Mouse (Mus musculus): ENCODE measurements at regions not wholly inside any gene's neighbourhood (a gene's known extent, or its start where the extent isn't known, plus 50 kb on each side); places are given as distances from the start of the nearest gene placed in this dataset.

DNA sequence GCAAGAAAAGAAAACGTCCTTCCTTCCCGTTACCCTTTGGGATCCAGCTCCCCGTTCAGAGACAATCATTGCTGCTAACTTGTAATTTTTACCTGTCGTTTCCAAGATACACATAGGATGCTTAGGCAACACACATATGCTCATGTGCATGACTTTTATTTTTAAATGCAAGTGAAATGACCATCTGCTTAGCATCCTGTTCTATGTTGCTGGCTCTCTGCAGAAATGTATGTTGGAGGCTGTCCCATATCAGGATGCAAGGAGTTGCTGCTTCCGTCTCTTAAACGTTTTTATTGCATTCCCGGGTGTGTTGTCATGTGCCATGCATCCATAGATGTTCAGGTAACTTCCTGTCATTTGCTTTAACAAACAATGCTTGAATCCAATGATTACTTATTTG, 304.9 kb upstream of the Fam92a start:
- no peak for TF ChIP-seq TAL1 (conservative IDR thresholded peaks at IDR 0.05; ENCODE audit: low read depth, low read length)
- ATAC-seq (ENCODE audit: extremely low read depth, insufficient number of reproducible peaks, low FRiP score, poor library complexity, severe bottlenecking): no peak

DNA sequence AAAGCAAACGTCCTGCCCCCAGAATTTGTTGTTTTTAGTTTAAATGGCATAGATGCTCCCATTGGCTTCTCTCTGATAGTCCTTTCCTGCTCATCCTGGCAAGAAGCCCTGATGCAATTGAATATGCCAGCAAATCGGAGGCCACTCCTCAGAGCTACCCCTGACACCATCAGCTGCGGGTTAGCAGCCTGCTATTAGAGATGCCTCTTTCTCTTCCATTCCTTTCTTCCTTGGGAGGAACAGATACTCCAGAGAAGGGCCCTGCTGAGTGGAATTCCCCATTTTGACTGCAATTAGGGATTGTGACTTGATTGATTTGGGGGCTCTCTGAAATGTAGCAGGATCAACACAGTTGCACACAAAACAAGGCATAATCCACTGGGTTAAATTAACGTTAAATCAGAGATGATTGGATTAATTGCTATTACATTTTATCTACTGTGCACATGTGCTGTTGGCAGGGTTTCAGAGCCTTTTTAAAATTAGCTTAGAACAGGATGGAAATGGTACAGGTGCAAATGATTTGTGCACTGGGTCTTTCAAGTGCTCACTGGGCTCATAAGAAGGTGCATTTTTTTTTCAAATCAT, 303.3 kb upstream of the Fam92a start:
- ATAC-seq (ENCODE audit: extremely low read depth, insufficient number of reproducible peaks, low FRiP score, poor library complexity, severe bottlenecking) (no peak), DNase-seq (ENCODE audit: low spot score) (no peak)
- no peaks in the 10 kb centered on the region for H3K27me3 ChIP-seq (ENCODE audit: insufficient read depth, low read length)
- no peaks in the 10 kb centered on the region for H3K4me1 ChIP-seq (ENCODE audit: insufficient read depth, low read depth, low read length)
- no peak for TF ChIP-seq POLR2AphosphoS5 (IDR thresholded peaks at IDR 0.05; ENCODE audit: insufficient replicate concordance, low read depth, low read length)
- TF ChIP-seq TAL1 (conservative IDR thresholded peaks at IDR 0.05; ENCODE audit: low read depth, low read length): no peak
- TF ChIP-seq CTCF (IDR thresholded peaks at IDR 0.05; ENCODE audit: low read depth, low read length): no peak
- no peak for TF ChIP-seq GATA1 (IDR thresholded peaks at IDR 0.05; ENCODE audit: borderline replicate concordance, low read length)
- no peak for TF ChIP-seq GATA2 (IDR thresholded peaks at IDR 0.05; ENCODE audit: borderline replicate concordance, low read depth, low read length)
- no peaks in the 10 kb centered on the region for H3K36me3 ChIP-seq (replicated peaks)
- no peaks in the 10 kb centered on the region for H3K9me3 ChIP-seq (replicated peaks)
- no peak overlapping the region for H3K4me3 ChIP-seq (ENCODE audit: low read depth, low read length)

More for the DNA sequence above, 304.9 kb upstream of the Fam92a start:
- no peak for DNase-seq (ENCODE audit: low spot score)
- no peaks in the 10 kb centered on the region for H3K4me1 ChIP-seq (ENCODE audit: insufficient read depth, low read depth, low read length)
- no peaks in the 10 kb centered on the region for H3K9me3 ChIP-seq (replicated peaks)
- no peaks in the 10 kb centered on the region for H3K36me3 ChIP-seq (replicated peaks)
- H3K4me3 ChIP-seq (ENCODE audit: low read depth, low read length): no peak overlapping the region
- no peaks in the 10 kb centered on the region for H3K27me3 ChIP-seq (ENCODE audit: insufficient read depth, low read length)

DNA sequence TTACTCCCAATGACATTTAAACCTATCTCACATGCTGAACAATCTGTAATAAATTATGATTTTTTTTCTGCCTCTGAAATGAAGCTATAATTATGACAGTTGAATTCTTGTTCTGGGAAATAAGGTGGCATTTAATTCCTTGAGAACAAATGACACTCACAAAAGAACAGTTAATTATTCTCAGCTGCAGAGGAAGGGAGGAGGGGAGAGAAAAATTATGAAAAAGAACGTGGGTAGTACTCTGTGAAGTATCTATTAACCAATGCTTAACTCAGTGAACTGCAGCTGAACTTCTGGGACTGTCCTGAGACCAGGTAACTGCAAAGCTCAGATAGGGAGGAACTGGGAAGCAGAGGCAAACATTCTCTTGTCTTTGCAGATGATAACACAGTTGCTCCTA, 302.6 kb upstream of the Fam92a start:
- H3K4me1 ChIP-seq (ENCODE audit: insufficient read depth, low read depth, low read length): no peaks in the 10 kb centered on the region
- H3K27me3 ChIP-seq (ENCODE audit: insufficient read depth, low read length): no peaks in the 10 kb centered on the region
- H3K9me3 ChIP-seq (replicated peaks): no peaks in the 10 kb centered on the region
- ATAC-seq (ENCODE audit: extremely low read depth, insufficient number of reproducible peaks, low FRiP score, poor library complexity, severe bottlenecking) (no peak), DNase-seq (ENCODE audit: low spot score) (no peak)
- no peaks in the 10 kb centered on the region for H3K36me3 ChIP-seq (replicated peaks)
- H3K4me3 ChIP-seq (ENCODE audit: low read depth, low read length): no peak overlapping the region
- no peak for TF ChIP-seq TAL1 (conservative IDR thresholded peaks at IDR 0.05; ENCODE audit: low read depth, low read length)
- TF ChIP-seq CTCF (IDR thresholded peaks at IDR 0.05; ENCODE audit: low read depth, low read length): no peak
- TF ChIP-seq GATA1 (IDR thresholded peaks at IDR 0.05; ENCODE audit: borderline replicate concordance, low read length): no peak
- TF ChIP-seq GATA2 (IDR thresholded peaks at IDR 0.05; ENCODE audit: borderline replicate concordance, low read depth, low read length): no peak

DNA sequence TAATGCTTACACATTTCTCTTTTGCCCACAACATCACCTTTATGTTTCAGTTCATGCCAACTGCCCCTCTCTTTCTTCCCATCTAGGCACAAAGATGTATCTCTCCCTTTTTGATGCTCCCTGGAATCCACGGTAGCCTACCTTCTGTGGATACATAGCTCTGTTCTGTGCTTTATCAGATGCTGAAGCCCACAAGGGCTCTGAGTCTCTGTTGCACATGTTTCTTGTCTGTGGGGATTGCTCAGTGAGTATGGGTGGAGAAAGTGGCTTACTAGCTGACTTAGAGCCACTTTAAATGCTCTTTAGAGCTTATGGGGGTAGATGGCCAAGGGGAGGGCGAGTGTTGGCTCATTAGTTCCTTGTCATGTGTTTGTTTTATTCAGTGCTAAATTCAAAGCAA, 289.9 kb upstream of the Fam92a start:
- Histone ChIP-seq H3K9me3 (replicated peaks) (no peaks in the 10 kb centered on the region), H3K36me3 (replicated peaks) (no peaks in the 10 kb centered on the region), H3K27me3 (ENCODE audit: insufficient read depth, low read length) (no peaks in the 10 kb centered on the region), H3K4me3 (ENCODE audit: low read depth, low read length) (no peak overlapping the region), H3K4me1 (ENCODE audit: insufficient read depth, low read depth, low read length) (no peaks in the 10 kb centered on the region)
- ATAC-seq (ENCODE audit: extremely low read depth, insufficient number of reproducible peaks, low FRiP score, poor library complexity, severe bottlenecking) (no peak), DNase-seq (ENCODE audit: low spot score) (no peak)
- TF ChIP-seq CTCF (IDR thresholded peaks at IDR 0.05; ENCODE audit: low read depth, low read length) (no peak), POLR2AphosphoS5 (IDR thresholded peaks at IDR 0.05; ENCODE audit: insufficient replicate concordance, low read depth, low read length) (no peak), GATA2 (IDR thresholded peaks at IDR 0.05; ENCODE audit: borderline replicate concordance, low read depth, low read length) (no peak), GATA1 (IDR thresholded peaks at IDR 0.05; ENCODE audit: borderline replicate concordance, low read length) (no peak), TAL1 (conservative IDR thresholded peaks at IDR 0.05; ENCODE audit: low read depth, low read length) (no peak)

DNA sequence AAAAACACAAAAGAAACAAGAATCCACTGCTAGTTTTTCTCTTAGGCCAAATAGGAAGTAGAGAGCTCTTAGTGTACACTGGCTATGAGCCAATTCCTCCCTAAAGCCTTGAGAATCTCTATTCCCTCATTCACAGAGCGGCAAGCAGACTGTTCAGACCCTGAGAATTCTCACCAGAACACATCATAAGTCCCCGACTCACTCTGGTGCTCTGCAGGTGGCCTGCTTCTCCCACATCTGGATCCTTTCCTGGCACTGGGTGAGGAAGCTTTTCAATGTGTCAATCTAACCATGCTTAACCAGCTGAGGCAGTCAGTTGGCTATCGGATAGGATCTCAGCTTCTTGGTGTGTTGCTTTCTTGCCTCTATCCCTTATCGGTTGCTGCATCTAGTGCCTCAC, 289.4 kb upstream of the Fam92a start:
- Histone ChIP-seq H3K27me3 (ENCODE audit: insufficient read depth, low read length) (no peaks in the 10 kb centered on the region), H3K9me3 (replicated peaks) (no peaks in the 10 kb centered on the region), H3K36me3 (replicated peaks) (no peaks in the 10 kb centered on the region), H3K4me3 (ENCODE audit: low read depth, low read length) (no peak overlapping the region), H3K4me1 (ENCODE audit: insufficient read depth, low read depth, low read length) (no peaks in the 10 kb centered on the region)
- ATAC-seq (ENCODE audit: extremely low read depth, insufficient number of reproducible peaks, low FRiP score, poor library complexity, severe bottlenecking) (no peak), DNase-seq (ENCODE audit: low spot score) (no peak)
- no peak for TF ChIP-seq TAL1 (conservative IDR thresholded peaks at IDR 0.05; ENCODE audit: low read depth, low read length)
- no peak for TF ChIP-seq POLR2AphosphoS5 (IDR thresholded peaks at IDR 0.05; ENCODE audit: insufficient replicate concordance, low read depth, low read length)
- no peak for TF ChIP-seq CTCF (IDR thresholded peaks at IDR 0.05; ENCODE audit: low read depth, low read length)
- no peak for TF ChIP-seq GATA1 (IDR thresholded peaks at IDR 0.05; ENCODE audit: borderline replicate concordance, low read length)
- no peak for TF ChIP-seq GATA2 (IDR thresholded peaks at IDR 0.05; ENCODE audit: borderline replicate concordance, low read depth, low read length)

DNA sequence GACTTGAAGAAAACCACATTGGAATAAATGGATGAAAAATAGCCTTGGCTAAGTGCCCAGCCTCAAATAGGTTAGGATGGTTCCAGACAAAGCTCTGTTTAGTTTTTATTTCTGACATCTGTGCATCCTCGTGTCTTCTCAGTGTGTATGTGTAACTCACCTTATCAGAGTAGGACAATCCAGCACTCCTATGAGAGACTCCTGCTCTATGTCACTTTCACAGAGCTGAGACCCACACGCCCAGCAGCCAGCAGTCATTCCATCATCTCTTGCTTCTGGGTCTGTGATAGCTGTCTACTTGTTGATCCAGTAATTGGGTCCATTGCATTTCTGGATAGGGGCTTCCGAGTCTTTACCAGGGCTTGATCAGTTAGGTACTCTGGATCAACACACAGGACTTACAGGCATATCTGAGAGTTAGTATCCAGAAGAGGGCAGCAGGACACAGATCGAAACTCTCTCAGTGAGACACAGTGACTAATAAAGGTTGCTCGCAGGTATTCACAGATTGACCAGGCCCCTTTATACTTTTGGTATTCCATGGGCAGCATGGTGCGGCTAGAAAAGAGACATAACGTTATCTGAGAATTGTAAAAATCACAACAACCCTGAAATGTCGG, 286.3 kb upstream of the Fam92a start:
- Histone ChIP-seq H3K9me3 (replicated peaks) (no peaks in the 10 kb centered on the region), H3K27me3 (ENCODE audit: insufficient read depth, low read length) (no peaks in the 10 kb centered on the region), H3K36me3 (replicated peaks) (no peaks in the 10 kb centered on the region), H3K4me3 (ENCODE audit: low read depth, low read length) (no peak overlapping the region), H3K4me1 (ENCODE audit: insufficient read depth, low read depth, low read length) (no peaks in the 10 kb centered on the region)
- ATAC-seq (ENCODE audit: extremely low read depth, insufficient number of reproducible peaks, low FRiP score, poor library complexity, severe bottlenecking): no peak
- no peak for DNase-seq (ENCODE audit: low spot score)
- TF ChIP-seq CTCF (IDR thresholded peaks at IDR 0.05; ENCODE audit: low read depth, low read length): no peak
- no peak for TF ChIP-seq GATA2 (IDR thresholded peaks at IDR 0.05; ENCODE audit: borderline replicate concordance, low read depth, low read length)
- TF ChIP-seq TAL1 (conservative IDR thresholded peaks at IDR 0.05; ENCODE audit: low read depth, low read length): no peak
- no peak for TF ChIP-seq GATA1 (IDR thresholded peaks at IDR 0.05; ENCODE audit: borderline replicate concordance, low read length)
- TF ChIP-seq POLR2AphosphoS5 (IDR thresholded peaks at IDR 0.05; ENCODE audit: insufficient replicate concordance, low read depth, low read length): no peak
